Mouse (Mus musculus) G1E-ER4 (cell line): ENCODE data around the gene Ntn5. TPM values are rescaled to one million over a fixed set of nuclear protein-coding genes. Genes with fewer than 3 reads are reported as not detected.

ENCODE experiments used
- GATA1 ChIP-seq: IDR thresholded peaks from one replicate; pipeline ENCODE4 v1.8.0; 2012; ENCODE audit warnings: low read length, inconsistent platforms
- polyA plus RNA-seq: library from polyadenylated mRNA; stranded (reverse); fragments of >175 nt; gene quantifications from 2 replicates; pipeline ENCODE4 v1.2.3, GENCODE M21; 2012

The Ntn5 gene
- polyA plus RNA-seq, 1 experiment = 0.11 TPM

- no peak for TF ChIP-seq GATA1
Observed at GRCm38 (mm10) chr7:45703521-45704033, 19.8 kb downstream of the Ntn5 start.

GRCm38 (mm10) chr7:45704046-45704559, 20.3 kb downstream of the Ntn5 start:
- TF ChIP-seq GATA1 = no peak

GRCm38 (mm10) chr7:45704730-45705442, 21.1 kb downstream of the Ntn5 start, which contains the start of gene Dbp:
TSS of gene Dbp (plus strand) at chr7:45705088.
- no peak for TF ChIP-seq GATA1

GRCm38 (mm10) chr7:45705443-45705864, 21.6 kb downstream of the Ntn5 start:
- TF ChIP-seq GATA1 = no peak

GRCm38 (mm10) chr7:45705873-45706281, 22.1 kb downstream of the Ntn5 start:
- no peak for TF ChIP-seq GATA1

- TF ChIP-seq GATA1 = no peak
Observed at GRCm38 (mm10) chr7:45706721-45707241, 23.0 kb downstream of the Ntn5 start.

- no peak for TF ChIP-seq GATA1
Observed at GRCm38 (mm10) chr7:45707375-45707967, 23.6 kb downstream of the Ntn5 start.

- no peak for TF ChIP-seq GATA1
Observed at GRCm38 (mm10) chr7:45708221-45708761, 24.5 kb downstream of the Ntn5 start.

GRCm38 (mm10) chr7:45709036-45709435, 25.2 kb downstream of the Ntn5 start:
- no peak for TF ChIP-seq GATA1

- TF ChIP-seq GATA1 = no peak
Observed at GRCm38 (mm10) chr7:45709677-45710355, 26.0 kb downstream of the Ntn5 start.

- TF ChIP-seq GATA1 = no peak
Observed at GRCm38 (mm10) chr7:45710477-45711191, 26.8 kb downstream of the Ntn5 start.

- TF ChIP-seq GATA1 = no peak
Observed at GRCm38 (mm10) chr7:45711316-45712021, 27.6 kb downstream of the Ntn5 start.

GRCm38 (mm10) chr7:45712022-45712757, 28.4 kb downstream of the Ntn5 start:
- TF ChIP-seq GATA1 = no peak

GRCm38 (mm10) chr7:45713396-45713795, 29.6 kb downstream of the Ntn5 start:
- TF ChIP-seq GATA1 = no peak
